Mouse (Mus musculus) erythroblast, adult 5-6 weeks (primary cell): Measurements from ENCODE around the gene Cby3. TPM values are rescaled to one million over a fixed set of nuclear protein-coding genes. Genes with fewer than 3 reads are reported as not detected.
"Not testable (repeated sequence)": the region's sequence is repeated elsewhere in the genome, so short reads cannot be mapped to it uniquely, and the experiment has no call there.

ENCODE experiments used
- ATAC-seq: replicated peaks from 2 replicates; pipeline ENCODE4 v1.8.0; 2016; ENCODE audit warnings: moderate number of reproducible peaks, mild to moderate bottlenecking, moderate TSS enrichment, inconsistent platforms; ENCODE audit not compliant: poor library complexity, low FRiP score, severe bottlenecking
- total RNA-seq, 2 experiments: library from RNA; stranded (forward) in 1 of 2; stranded (reverse) in 1 of 2; fragments of 150-400 nt in 1 of 2; fragments of 200-764, 138-1000 nt in 1 of 2; gene quantifications; 2 replicates each; pipeline versions ENCODE4 v1.2.3 to v1.2.4; 2015 to 2017; ENCODE audit warnings: low replicate concordance in 2 of 2

Cby3 gene
- total RNA-seq (2015; ENCODE audit: low replicate concordance) (not detected in 2 replicates), total RNA-seq (2017; ENCODE audit: low replicate concordance) (not detected in 2 replicates)

GRCm38 (mm10) chr11:50354162-50354561, at the start of gene Cby3:
TSS of gene Cby3 (plus strand) at chr11:50354462.
- no peak for ATAC-seq

GRCm38 (mm10) chr11:50312803-50313202, 41.5 kb upstream of the Cby3 start:
- no peak for ATAC-seq

GRCm38 (mm10) chr11:50319343-50319742, 34.9 kb upstream of the Cby3 start:
- ATAC-seq, result not testable (repeated sequence)

- no peak for ATAC-seq
Observed at GRCm38 (mm10) chr11:50321239-50321638, 33.0 kb upstream of the Cby3 start.

GRCm38 (mm10) chr11:50322345-50322744, 31.9 kb upstream of the Cby3 start:
- ATAC-seq, result no peak

- peak; percentile 52 for ATAC-seq
Observed at GRCm38 (mm10) chr11:50323843-50324242, 30.4 kb upstream of the Cby3 start.

GRCm38 (mm10) chr11:50324751-50325471, 29.4 kb upstream of the Cby3 start:
- no peak for ATAC-seq

GRCm38 (mm10) chr11:50325496-50326301, 28.6 kb upstream of the Cby3 start, which contains the start of gene Canx:
TSS of gene Canx (minus strand) at chr11:50325673.
- ATAC-seq, result peak; percentile 95

- ATAC-seq, result peak; percentile 11; the same call in 1 of the 2 replicates
Observed at GRCm38 (mm10) chr11:50326302-50326966, 27.8 kb upstream of the Cby3 start.

- ATAC-seq, result no peak
Observed at GRCm38 (mm10) chr11:50328075-50328625, 26.1 kb upstream of the Cby3 start.

GRCm38 (mm10) chr11:50329378-50329777, 24.9 kb upstream of the Cby3 start:
- ATAC-seq, result no peak

GRCm38 (mm10) chr11:50333181-50333580, 21.1 kb upstream of the Cby3 start:
- no peak for ATAC-seq

- no peak for ATAC-seq
Observed at GRCm38 (mm10) chr11:50336126-50336525, 18.1 kb upstream of the Cby3 start.

- ATAC-seq, result no peak
Observed at GRCm38 (mm10) chr11:50336891-50337290, 17.4 kb upstream of the Cby3 start.

- no peak for ATAC-seq
Observed at GRCm38 (mm10) chr11:50345486-50345885, 8.8 kb upstream of the Cby3 start.

- ATAC-seq, result no peak
Observed at GRCm38 (mm10) chr11:50346256-50347032, 7.8 kb upstream of the Cby3 start.

GRCm38 (mm10) chr11:50352177-50352576, 2.1 kb upstream of the Cby3 start:
- no peak for ATAC-seq

- no peak for ATAC-seq
Observed at GRCm38 (mm10) chr11:50354851-50355250, 589 bp downstream of the Cby3 start.

- ATAC-seq, result no peak
Observed at GRCm38 (mm10) chr11:50355395-50355794, 1.1 kb downstream of the Cby3 start.
